Mouse (Mus musculus): ENCODE data around the gene Mrps2. TPM values are rescaled to one million over a fixed set of nuclear protein-coding genes. Genes with fewer than 3 reads are reported as not detected.
A peak's percentile ranks its signal among the peaks of the same experiment; 100 is the strongest.

Gene Mrps2
- polyA plus RNA-seq (2016; fragmentation: Nextera tagmentation; extraction: Ambion mirVana) = 61.4 and 67.8 TPM in 2 replicates

DNA sequence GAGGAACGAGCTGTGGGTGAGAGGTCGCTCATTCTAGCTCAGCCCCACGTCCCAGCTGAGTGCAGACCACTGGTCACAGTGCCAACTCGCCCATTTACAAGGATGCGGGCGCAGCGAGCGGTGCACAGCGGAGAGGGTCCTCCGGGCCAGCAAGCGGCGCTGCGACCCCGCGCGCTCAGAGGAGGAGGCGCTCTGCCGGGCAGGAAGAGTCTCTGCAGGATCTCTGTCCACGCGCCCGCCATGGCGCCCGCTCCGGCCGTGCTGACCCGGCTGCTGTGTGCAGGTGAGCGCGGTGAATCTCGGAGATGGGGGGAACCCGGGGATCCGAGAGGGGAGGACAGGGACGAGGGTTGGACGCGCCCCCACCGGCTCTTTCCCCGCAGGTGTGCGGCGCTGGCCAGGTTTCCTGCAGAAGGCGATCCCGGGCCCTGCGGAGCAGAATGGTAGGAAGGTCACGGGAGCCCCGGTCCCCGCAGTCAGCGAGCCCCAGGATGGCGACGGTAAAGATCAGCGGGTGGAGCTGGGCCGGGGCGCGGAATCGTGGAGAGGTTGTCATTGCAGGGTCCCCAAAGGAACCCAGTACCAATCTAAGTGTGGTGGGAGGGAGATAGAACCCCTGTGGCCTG, at the start of gene Mrps2:
TSS of gene Mrps2 (plus strand) at position 207 of the 626 bp plus-strand sequence.
- peak; percentile 93 for DNase-seq (ENCODE audit: low spot score)
- Histone ChIP-seq H3K4me1 (peaks cover 25% of the 10 kb centered on the region), H3K36me3 (peaks cover 44% of the 10 kb centered on the region), H3K9me3 (replicated peaks) (no peaks in the 10 kb centered on the region; the same call in 1 of the 2 replicates), H3K27me3 (ENCODE audit: low read depth, poor library complexity, severe bottlenecking) (peaks cover 18% of the 10 kb centered on the region), H3K27ac (replicated peaks) (peak within 1 kb of the TSS; percentile 95), H3K4me3 (peak within 1 kb of the TSS; percentile 92)
- WGBS = under 1% methylated on average over 52 of the region's 52 CpGs

DNA sequence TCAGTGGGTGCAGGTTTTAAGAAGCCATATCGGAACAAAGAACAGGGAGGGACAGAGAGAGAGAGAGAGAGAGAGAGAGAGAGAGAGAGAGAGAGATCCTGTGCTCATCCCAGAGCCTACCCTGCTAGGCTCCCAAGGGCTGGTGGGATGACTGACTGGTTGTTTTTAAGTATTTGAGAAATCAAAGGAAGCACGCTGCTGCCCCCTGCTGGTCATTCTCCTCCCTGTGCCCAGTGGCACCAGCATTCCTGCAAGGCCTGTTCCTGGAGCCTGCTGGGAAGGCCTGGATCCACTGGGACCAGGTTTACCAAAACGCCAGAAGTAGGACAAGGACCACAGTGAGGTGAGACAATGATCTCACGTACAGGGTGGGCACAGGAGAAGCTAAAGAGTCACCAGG, 48.0 kb upstream of the Mrps2 start:
- Histone ChIP-seq H3K27me3 (ENCODE audit: low read depth, poor library complexity, severe bottlenecking) (no peaks in the 10 kb centered on the region), H3K36me3 (no peaks in the 10 kb centered on the region), H3K27ac (replicated peaks) (no peak overlapping the region), H3K4me3 (no peak overlapping the region), H3K4me1 (peaks cover 12% of the 10 kb centered on the region), H3K9me3 (replicated peaks) (no peaks in the 10 kb centered on the region)
- peak; percentile 86 for DNase-seq (ENCODE audit: low spot score)
- 23% methylated on average over 4 of the region's 4 CpGs for WGBS

DNA sequence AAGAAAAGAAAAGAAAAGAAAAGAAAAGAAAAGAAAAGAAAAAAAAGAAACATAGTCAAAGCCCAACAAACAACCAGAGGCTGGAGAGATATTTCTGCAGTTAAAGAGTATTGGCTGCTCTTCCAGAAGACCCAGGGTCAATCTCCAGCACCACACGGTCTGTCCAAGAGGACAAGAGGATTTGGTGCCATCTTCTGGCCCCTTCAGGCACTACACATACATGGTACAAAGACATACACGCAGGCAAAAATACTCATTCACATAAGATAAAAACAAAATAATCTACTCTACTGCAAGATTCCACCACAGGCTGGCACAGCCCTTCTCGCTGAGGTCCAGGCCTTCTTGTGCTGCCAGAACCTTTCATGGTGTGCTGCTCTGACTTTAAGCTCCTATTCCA, 44.7 kb upstream of the Mrps2 start:
- Histone ChIP-seq H3K27ac (replicated peaks) (no peak overlapping the region), H3K36me3 (no peaks in the 10 kb centered on the region), H3K9me3 (replicated peaks) (no peaks in the 10 kb centered on the region), H3K27me3 (ENCODE audit: low read depth, poor library complexity, severe bottlenecking) (no peaks in the 10 kb centered on the region), H3K4me3 (no peak overlapping the region), H3K4me1 (no peaks in the 10 kb centered on the region)
- 40% methylated on average over 3 of the region's 3 CpGs for WGBS
- peak; percentile 51 for DNase-seq (ENCODE audit: low spot score)

DNA sequence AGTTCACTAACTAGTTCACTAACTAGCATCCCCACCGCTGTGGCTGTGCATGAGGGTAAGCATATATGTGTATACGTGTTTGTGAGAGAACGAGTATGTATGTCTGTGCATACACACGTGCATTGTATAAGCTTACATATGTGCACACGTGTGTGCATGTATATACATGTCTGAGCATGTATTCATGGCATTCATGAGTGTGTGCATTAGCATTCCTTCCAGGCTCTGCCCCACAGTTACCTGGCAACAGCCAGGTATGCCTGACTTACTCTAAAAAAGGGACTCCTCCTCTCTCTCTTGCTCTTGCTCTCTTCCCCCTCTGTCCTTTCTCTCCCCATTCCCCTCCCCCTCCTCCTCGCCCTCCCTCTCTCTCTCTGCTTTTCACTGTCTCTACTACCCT, 40.6 kb upstream of the Mrps2 start:
- H3K4me3 ChIP-seq = no peak overlapping the region

DNA sequence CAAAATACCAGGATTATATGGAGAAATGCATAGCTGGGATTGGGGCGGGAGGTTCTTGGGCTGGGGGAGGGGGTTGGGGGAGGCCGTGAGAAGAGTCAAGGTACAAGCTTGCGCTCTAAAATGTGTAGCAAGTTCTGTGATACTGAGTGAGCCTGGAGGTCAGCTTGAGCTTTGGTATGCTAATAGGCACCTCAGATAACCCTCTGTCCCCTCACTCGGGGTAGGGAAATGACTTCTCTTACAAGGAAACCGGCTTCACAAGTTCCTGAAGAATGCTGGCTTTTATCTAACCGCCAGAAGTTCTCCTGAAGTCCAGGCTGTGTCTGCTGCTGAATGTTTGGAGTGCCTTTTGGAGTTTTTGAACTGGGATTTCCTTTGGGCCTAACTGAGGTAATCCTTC, 37.0 kb upstream of the Mrps2 start:
- Histone ChIP-seq H3K4me1 (no peaks in the 10 kb centered on the region), H3K36me3 (no peaks in the 10 kb centered on the region), H3K9me3 (replicated peaks) (peaks cover 7% of the 10 kb centered on the region), H3K27me3 (ENCODE audit: low read depth, poor library complexity, severe bottlenecking) (no peaks in the 10 kb centered on the region), H3K27ac (replicated peaks) (no peak overlapping the region), H3K4me3 (no peak overlapping the region)
- no peak for DNase-seq (ENCODE audit: low spot score)
- WGBS = 68% methylated on average over 6 of the region's 6 CpGs

More for the DNA sequence above, 40.6 kb upstream of the Mrps2 start:
- WGBS = 83% methylated on average over 6 of the region's 6 CpGs
- Histone ChIP-seq H3K27ac (replicated peaks) (no peak overlapping the region), H3K4me1 (no peaks in the 10 kb centered on the region), H3K27me3 (ENCODE audit: low read depth, poor library complexity, severe bottlenecking) (no peaks in the 10 kb centered on the region), H3K36me3 (no peaks in the 10 kb centered on the region), H3K9me3 (replicated peaks) (peaks cover 7% of the 10 kb centered on the region)
- no peak for DNase-seq (ENCODE audit: low spot score)

DNA sequence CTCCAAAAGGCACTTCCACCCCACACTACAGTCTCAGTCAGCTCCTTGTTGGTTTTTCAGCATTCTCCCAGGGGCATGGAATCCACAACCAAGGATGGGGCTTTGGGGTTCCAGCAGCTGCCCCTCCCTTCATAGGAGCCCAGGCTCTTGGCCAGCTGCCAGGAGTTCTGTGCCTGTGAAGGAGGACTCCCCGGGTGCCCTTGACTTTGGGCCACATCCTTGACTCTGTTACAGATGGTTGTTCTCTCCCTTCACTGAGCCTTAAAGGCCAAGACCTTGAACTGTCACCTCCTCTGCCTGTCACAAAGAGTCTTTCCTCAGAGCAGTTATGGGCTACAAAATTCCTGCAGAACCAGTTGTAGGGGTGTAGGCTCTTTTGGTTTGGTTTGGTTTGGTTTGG, 35.1 kb upstream of the Mrps2 start:
- WGBS = 81% methylated on average over 1 of the region's 1 CpGs
- H3K27ac ChIP-seq (replicated peaks) = no peak overlapping the region
- H3K36me3 ChIP-seq = no peaks in the 10 kb centered on the region
- H3K4me1 ChIP-seq = no peaks in the 10 kb centered on the region
- peaks cover 7% of the 10 kb centered on the region for H3K9me3 ChIP-seq (replicated peaks)
- no peaks in the 10 kb centered on the region for H3K27me3 ChIP-seq (ENCODE audit: low read depth, poor library complexity, severe bottlenecking)
- no peak for DNase-seq (ENCODE audit: low spot score)
- no peak overlapping the region for H3K4me3 ChIP-seq

DNA sequence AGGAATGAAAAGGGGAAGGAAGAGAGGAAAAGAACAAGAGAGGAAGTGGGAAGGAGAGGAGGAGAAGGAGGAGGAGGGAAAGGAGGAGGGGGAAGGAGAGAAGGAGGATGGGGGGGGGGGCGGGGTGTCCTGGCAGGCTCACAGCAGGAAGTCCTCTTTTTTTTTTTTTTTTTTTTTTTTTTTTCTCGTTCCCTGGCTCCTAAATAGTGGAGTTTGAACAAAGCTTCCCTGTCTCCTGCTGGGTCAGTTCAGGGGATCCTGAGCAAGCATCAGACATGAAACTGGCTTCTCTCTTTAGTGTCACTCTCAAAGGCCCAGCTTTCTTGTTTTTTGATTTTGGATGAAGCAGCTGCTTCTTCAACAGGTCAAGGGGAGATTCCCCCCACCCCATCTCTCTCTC, 34.4 kb upstream of the Mrps2 start:
- Histone ChIP-seq H3K9me3 (replicated peaks) (peaks cover 7% of the 10 kb centered on the region), H3K36me3 (no peaks in the 10 kb centered on the region), H3K4me1 (no peaks in the 10 kb centered on the region), H3K4me3 (no peak overlapping the region), H3K27me3 (ENCODE audit: low read depth, poor library complexity, severe bottlenecking) (no peaks in the 10 kb centered on the region), H3K27ac (replicated peaks) (no peak overlapping the region)
- 33% methylated on average over 1 of the region's 2 CpGs for WGBS
- no peak for DNase-seq (ENCODE audit: low spot score)

DNA sequence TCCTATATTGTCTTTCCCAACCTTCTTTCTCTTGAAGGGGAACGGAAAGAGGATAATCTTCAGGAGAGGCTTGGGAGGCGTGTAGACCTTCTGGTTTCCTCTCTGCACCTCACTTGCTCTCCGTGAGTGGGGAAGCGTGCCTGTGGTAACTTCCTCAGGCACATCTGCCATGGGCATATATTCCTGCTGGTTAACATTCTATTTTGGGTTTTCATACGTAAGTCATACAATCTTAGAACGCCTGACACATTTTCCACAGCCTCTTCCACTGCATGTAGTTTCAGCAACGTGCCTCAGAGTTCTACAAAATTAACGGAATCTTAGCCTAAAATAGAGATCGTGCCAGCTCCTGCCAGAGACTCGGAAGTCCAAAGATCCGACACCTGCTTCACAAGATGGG, 32.5 kb upstream of the Mrps2 start:
- Histone ChIP-seq H3K27me3 (ENCODE audit: low read depth, poor library complexity, severe bottlenecking) (no peaks in the 10 kb centered on the region), H3K9me3 (replicated peaks) (no peaks in the 10 kb centered on the region), H3K36me3 (no peaks in the 10 kb centered on the region), H3K4me1 (no peaks in the 10 kb centered on the region), H3K27ac (replicated peaks) (no peak overlapping the region), H3K4me3 (no peak overlapping the region)
- DNase-seq (ENCODE audit: low spot score) = no peak
- WGBS = 90% methylated on average over 11 of the region's 11 CpGs

DNA sequence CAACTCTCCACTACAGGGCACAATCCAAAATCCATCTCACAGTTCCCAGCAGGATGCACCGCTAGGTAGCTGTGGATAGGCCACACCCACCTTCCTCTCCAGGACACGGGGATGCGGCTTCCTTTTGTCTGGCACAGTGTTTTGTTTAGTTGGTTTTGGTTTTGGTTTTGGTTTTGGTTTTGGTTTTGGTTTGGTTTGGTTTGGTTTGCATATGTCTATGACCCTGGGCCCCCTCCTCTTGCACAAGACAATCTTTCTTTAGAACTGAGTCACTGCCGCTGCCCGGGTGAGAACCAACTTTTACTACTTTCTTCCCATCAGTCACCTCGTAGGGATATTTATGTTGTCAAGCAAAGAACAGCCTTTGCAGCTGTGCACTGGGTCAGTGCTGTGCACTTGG, 27.0 kb upstream of the Mrps2 start:
- 77% methylated on average over 6 of the region's 6 CpGs for WGBS
- no peak for DNase-seq (ENCODE audit: low spot score)
- Histone ChIP-seq H3K4me1 (peaks cover 2% of the 10 kb centered on the region), H3K27ac (replicated peaks) (no peak overlapping the region), H3K9me3 (replicated peaks) (no peaks in the 10 kb centered on the region), H3K36me3 (no peaks in the 10 kb centered on the region), H3K27me3 (ENCODE audit: low read depth, poor library complexity, severe bottlenecking) (peaks cover 11% of the 10 kb centered on the region), H3K4me3 (no peak overlapping the region)

DNA sequence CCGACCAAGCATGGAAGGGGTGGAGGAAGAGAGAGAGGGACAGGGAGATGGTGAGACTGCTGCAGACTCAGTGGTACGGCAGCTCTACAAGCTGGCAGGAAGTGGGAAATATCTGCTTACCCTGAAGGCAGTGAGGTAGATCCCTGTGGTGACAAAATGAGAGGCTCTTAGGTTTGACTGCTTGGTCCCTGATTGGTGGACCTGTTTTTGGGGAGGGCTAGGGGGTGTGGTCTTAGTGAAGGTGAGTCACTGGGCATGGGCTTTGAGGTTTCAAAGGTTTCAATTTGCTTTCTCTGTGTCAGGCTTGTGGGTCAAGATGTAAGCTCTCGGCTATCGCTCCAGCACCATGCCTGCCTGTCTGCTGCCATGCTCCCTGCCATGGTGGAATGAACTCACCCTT, 22.8 kb upstream of the Mrps2 start:
- Histone ChIP-seq H3K4me1 (peaks cover 24% of the 10 kb centered on the region), H3K9me3 (replicated peaks) (no peaks in the 10 kb centered on the region), H3K4me3 (no peak overlapping the region), H3K27ac (replicated peaks) (no peak overlapping the region), H3K36me3 (peaks cover 7% of the 10 kb centered on the region; the same call in 1 of the 2 replicates), H3K27me3 (ENCODE audit: low read depth, poor library complexity, severe bottlenecking) (peaks cover 32% of the 10 kb centered on the region)
- WGBS = 84% methylated on average over 4 of the region's 4 CpGs
- DNase-seq (ENCODE audit: low spot score) = no peak

DNA sequence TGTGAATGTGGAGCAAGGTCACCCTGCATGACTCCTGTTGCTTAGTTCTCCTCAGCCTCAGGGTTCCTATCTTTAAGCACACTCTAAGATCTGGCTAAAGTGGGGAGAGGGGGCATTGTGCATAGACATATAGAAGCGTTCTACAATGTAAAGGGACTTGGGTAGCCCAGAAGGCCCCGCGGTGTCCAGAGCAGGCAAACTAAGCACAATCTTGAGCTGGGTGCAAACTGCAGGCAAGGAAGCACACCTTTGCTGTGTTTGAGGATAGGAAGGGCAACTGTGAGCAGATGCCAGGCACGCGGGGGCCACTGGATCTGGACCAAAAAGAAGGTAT, 21.7 kb upstream of the Mrps2 start:
- no peak for DNase-seq (ENCODE audit: low spot score)
- Histone ChIP-seq H3K27ac (replicated peaks) (peak overlapping the region; percentile 89), H3K4me3 (peak overlapping the region; percentile 82), H3K36me3 (peaks cover 17% of the 10 kb centered on the region), H3K9me3 (replicated peaks) (no peaks in the 10 kb centered on the region), H3K27me3 (ENCODE audit: low read depth, poor library complexity, severe bottlenecking) (peaks cover 32% of the 10 kb centered on the region), H3K4me1 (peaks cover 24% of the 10 kb centered on the region)
- WGBS = 5% methylated on average over 5 of the region's 5 CpGs

DNA sequence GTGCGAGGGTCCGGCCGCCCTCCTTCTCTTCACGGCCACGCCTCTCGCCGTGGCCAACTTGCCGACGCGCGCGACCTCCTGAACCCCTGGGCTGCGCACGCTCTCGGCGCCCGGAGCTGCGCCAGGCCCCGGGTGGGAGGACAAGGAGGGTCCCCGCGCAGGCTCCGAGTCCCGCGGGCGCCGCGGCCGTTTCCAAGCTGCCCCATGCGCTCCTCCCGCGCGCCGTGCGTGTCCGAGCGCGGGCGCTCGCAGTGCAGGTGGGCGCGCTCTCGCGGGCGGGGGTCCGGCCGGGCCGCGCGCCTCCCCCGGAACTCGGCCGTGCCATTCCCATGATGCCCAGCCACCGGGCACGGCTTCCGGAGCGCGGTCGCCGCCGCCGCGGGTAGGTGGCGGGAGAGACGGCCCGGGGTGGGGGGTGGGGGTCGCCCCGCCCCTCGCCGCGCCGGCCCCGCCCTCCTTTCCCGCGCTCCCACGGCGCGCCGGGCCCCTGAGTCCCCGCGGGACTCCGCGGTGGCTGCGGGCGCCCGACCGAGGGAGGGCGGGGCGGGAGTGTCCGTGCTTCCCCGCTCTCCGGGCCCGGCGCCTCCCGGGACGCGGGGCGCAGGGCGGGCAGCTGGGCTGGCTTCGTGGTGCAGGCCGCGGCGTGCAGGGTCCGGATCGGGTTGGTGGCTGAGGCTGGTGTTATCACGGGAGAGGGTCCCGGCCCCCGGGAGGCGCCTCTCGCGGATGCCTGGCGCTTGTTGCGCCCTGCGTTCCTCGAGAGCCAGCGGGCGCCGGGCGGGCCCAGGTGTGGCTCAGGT, 21.2 kb upstream of the Mrps2 start, which contains the start of gene Ppp1r26:
TSS of gene Ppp1r26 (plus strand) at position 286 of the 800 bp plus-strand sequence.
- no peaks in the 10 kb centered on the region for H3K9me3 ChIP-seq (replicated peaks)
- DNase-seq (ENCODE audit: low spot score) = peak; percentile 44
- peaks cover 32% of the 10 kb centered on the region for H3K27me3 ChIP-seq (ENCODE audit: low read depth, poor library complexity, severe bottlenecking)
- peak within 1 kb of the TSS; percentile 82 for H3K4me3 ChIP-seq
- under 1% methylated on average over 102 of the region's 118 CpGs for WGBS
- peak within 1 kb of the TSS; percentile 89 for H3K27ac ChIP-seq (replicated peaks)
- peaks cover 23% of the 10 kb centered on the region for H3K36me3 ChIP-seq
- peaks cover 24% of the 10 kb centered on the region for H3K4me1 ChIP-seq

DNA sequence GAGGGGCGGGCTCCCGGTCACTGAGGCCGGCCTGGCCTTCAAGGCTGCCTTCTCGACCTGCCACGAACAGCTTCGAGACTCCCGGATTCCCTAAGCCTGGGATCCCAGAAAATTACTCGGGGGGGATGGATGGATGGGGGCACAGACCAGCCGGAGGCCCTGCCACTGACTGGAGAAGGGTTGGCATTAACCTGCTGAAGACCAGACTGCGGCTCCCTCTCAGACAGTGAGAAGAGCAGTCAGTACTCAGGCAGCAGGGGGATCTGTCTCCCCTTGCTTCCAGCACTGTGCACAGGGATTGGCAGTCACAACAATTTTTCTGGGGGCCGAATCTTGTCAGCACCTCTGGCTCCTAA, 20.6 kb upstream of the Mrps2 start:
- 10% methylated on average over 11 of the region's 11 CpGs for WGBS
- H3K4me1 ChIP-seq = peaks cover 24% of the 10 kb centered on the region
- no peaks in the 10 kb centered on the region for H3K9me3 ChIP-seq (replicated peaks)
- DNase-seq (ENCODE audit: low spot score) = no peak
- H3K4me3 ChIP-seq = peak overlapping the region; percentile 82
- peak overlapping the region; percentile 89 for H3K27ac ChIP-seq (replicated peaks)
- H3K27me3 ChIP-seq (ENCODE audit: low read depth, poor library complexity, severe bottlenecking) = peaks cover 32% of the 10 kb centered on the region
- H3K36me3 ChIP-seq = peaks cover 29% of the 10 kb centered on the region

Measured in midbrain, embryonic 10.5 days (tissue).